Mouse (Mus musculus): Measurements from ENCODE around the gene Riiad1. TPM values are rescaled to one million over a fixed set of nuclear protein-coding genes. Genes with fewer than 3 reads are reported as not detected.

Riiad1 gene
- polyA plus RNA-seq, 1 experiment from 2014 or later, result 2.3 TPM

- Histone ChIP-seq H3K36me3 (no peaks in the 10 kb centered on the region), H3K9me3 (replicated peaks) (no peaks in the 10 kb centered on the region), H3K9ac (no peak overlapping the region), H3K27me3 (peaks cover 7% of the 10 kb centered on the region; the same call in 1 of the 2 replicates), H3K4me2 (peak overlapping the region; percentile 55), H3K27ac (no peak overlapping the region), H3K4me3 (replicated peaks) (peak overlapping the region; percentile 41), H3K4me1 (no peaks in the 10 kb centered on the region)
- peak; percentile 91 for ATAC-seq (replicated peaks; ENCODE audit: low FRiP score)
- WGBS, result 1% methylated on average over 12 of the region's 12 CpGs
These were observed 23.6 kb downstream of the Riiad1 start for GRCm38 (mm10) chr3:94456529-94457000.

GRCm38 (mm10) chr3:94449377-94449776 lies 30.8 kb downstream of the Riiad1 start:
- Histone ChIP-seq H3K4me2 (no peak overlapping the region), H3K36me3 (peaks cover 57% of the 10 kb centered on the region), H3K9ac (no peak overlapping the region), H3K9me3 (replicated peaks) (no peaks in the 10 kb centered on the region), H3K4me1 (peaks cover 3% of the 10 kb centered on the region), H3K27me3 (no peaks in the 10 kb centered on the region), H3K4me3 (replicated peaks) (no peak overlapping the region), H3K27ac (no peak overlapping the region)
- no peak for ATAC-seq (replicated peaks; ENCODE audit: low FRiP score)
- 91% methylated on average over 2 of the region's 2 CpGs for WGBS

GRCm38 (mm10) chr3:94443597-94443964 lies 36.6 kb downstream of the Riiad1 start, which contains the start of gene Oaz3:
TSS of gene Oaz3 (minus strand) at chr3:94443915.
- Histone ChIP-seq H3K4me2 (peak within 1 kb of the TSS; percentile 82), H3K27ac (peak within 1 kb of the TSS; percentile 57), H3K4me1 (peaks cover 9% of the 10 kb centered on the region), H3K36me3 (peaks cover 43% of the 10 kb centered on the region), H3K9ac (peak within 1 kb of the TSS; percentile 81), H3K4me3 (replicated peaks) (peak within 1 kb of the TSS; percentile 97), H3K27me3 (peaks cover 8% of the 10 kb centered on the region; the same call in 1 of the 2 replicates), H3K9me3 (replicated peaks) (no peaks in the 10 kb centered on the region)
- ATAC-seq (replicated peaks; ENCODE audit: low FRiP score), result no peak
- under 1% methylated on average over 24 of the region's 24 CpGs for WGBS

GRCm38 (mm10) chr3:94442951-94443596 lies 37.1 kb downstream of the Riiad1 start, which contains the start of gene Mrpl9:
TSS of gene Mrpl9 (plus strand) at chr3:94443318.
- peaks cover 38% of the 10 kb centered on the region for H3K36me3 ChIP-seq
- no peaks in the 10 kb centered on the region for H3K9me3 ChIP-seq (replicated peaks)
- ATAC-seq (replicated peaks; ENCODE audit: low FRiP score), result peak; percentile 98
- under 1% methylated on average over 39 of the region's 39 CpGs for WGBS
- H3K4me1 ChIP-seq, result peaks cover 9% of the 10 kb centered on the region
- H3K27ac ChIP-seq, result peak within 1 kb of the TSS; percentile 57
- peak within 1 kb of the TSS; percentile 82 for H3K4me2 ChIP-seq
- peak within 1 kb of the TSS; percentile 97 for H3K4me3 ChIP-seq (replicated peaks)
- peak within 1 kb of the TSS; percentile 81 for H3K9ac ChIP-seq
- H3K27me3 ChIP-seq, result peaks cover 8% of the 10 kb centered on the region; the same call in 1 of the 2 replicates

- no peak for ATAC-seq (replicated peaks; ENCODE audit: low FRiP score)
- H3K9me3 ChIP-seq (replicated peaks), result no peaks in the 10 kb centered on the region
- no peak overlapping the region for H3K27ac ChIP-seq
- no peak overlapping the region for H3K9ac ChIP-seq
- peaks cover 9% of the 10 kb centered on the region for H3K4me1 ChIP-seq
- no peak overlapping the region for H3K4me2 ChIP-seq
- H3K4me3 ChIP-seq (replicated peaks), result no peak overlapping the region
- H3K36me3 ChIP-seq, result peaks cover 19% of the 10 kb centered on the region
- H3K27me3 ChIP-seq, result peaks cover 8% of the 10 kb centered on the region; the same call in 1 of the 2 replicates
- 43% methylated on average over 3 of the region's 3 CpGs for WGBS
These were observed 39.0 kb downstream of the Riiad1 start for GRCm38 (mm10) chr3:94441182-94441581.

- Histone ChIP-seq H3K27me3 (peaks cover 8% of the 10 kb centered on the region; the same call in 1 of the 2 replicates), H3K4me2 (no peak overlapping the region), H3K36me3 (no peaks in the 10 kb centered on the region), H3K9me3 (replicated peaks) (no peaks in the 10 kb centered on the region), H3K4me1 (no peaks in the 10 kb centered on the region), H3K9ac (no peak overlapping the region), H3K27ac (no peak overlapping the region), H3K4me3 (replicated peaks) (no peak overlapping the region)
- 81% methylated on average over 9 of the region's 9 CpGs for WGBS
- ATAC-seq (replicated peaks; ENCODE audit: low FRiP score), result no peak
These were observed 43.7 kb downstream of the Riiad1 start for GRCm38 (mm10) chr3:94436420-94436819.

GRCm38 (mm10) chr3:94434305-94434704 lies 45.8 kb downstream of the Riiad1 start:
- peaks cover 3% of the 10 kb centered on the region; the same call in 1 of the 2 replicates for H3K27me3 ChIP-seq
- no peak for ATAC-seq (replicated peaks; ENCODE audit: low FRiP score)
- WGBS, result 92% methylated on average over 2 of the region's 2 CpGs
- no peaks in the 10 kb centered on the region for H3K36me3 ChIP-seq
- H3K9me3 ChIP-seq (replicated peaks), result no peaks in the 10 kb centered on the region
- no peaks in the 10 kb centered on the region for H3K4me1 ChIP-seq
- no peak overlapping the region for H3K27ac ChIP-seq
- no peak overlapping the region for H3K9ac ChIP-seq
- H3K4me3 ChIP-seq (replicated peaks), result no peak overlapping the region
- no peak overlapping the region for H3K4me2 ChIP-seq

GRCm38 (mm10) chr3:94430980-94431379 lies 49.2 kb downstream of the Riiad1 start:
- no peak for ATAC-seq (replicated peaks; ENCODE audit: low FRiP score)
- WGBS, result 73% methylated on average over 2 of the region's 2 CpGs
- Histone ChIP-seq H3K4me2 (no peak overlapping the region), H3K9me3 (replicated peaks) (no peaks in the 10 kb centered on the region), H3K36me3 (no peaks in the 10 kb centered on the region), H3K4me3 (replicated peaks) (no peak overlapping the region), H3K27me3 (no peaks in the 10 kb centered on the region), H3K9ac (no peak overlapping the region), H3K27ac (no peak overlapping the region), H3K4me1 (no peaks in the 10 kb centered on the region)

Other genes starting within 250 kb of the Riiad1 start
- not detected in 2 replicates for gene Gm4778, start 216.3 kb downstream of the Riiad1 start, polyA plus RNA-seq (2015; fragmentation: Nextera tagmentation; extraction: Ambion mirVana)
- gene Them4, start 170.3 kb downstream of the Riiad1 start, polyA plus RNA-seq (2015; fragmentation: Nextera tagmentation; extraction: Ambion mirVana), result 11.9 and 12.2 TPM in 2 replicates
- 1.3 TPM in 1 of 2 replicates, not detected in the other for gene Them5, start 138.2 kb downstream of the Riiad1 start, polyA plus RNA-seq (2015; fragmentation: Nextera tagmentation; extraction: Ambion mirVana)
- gene C2cd4d, start 117.9 kb downstream of the Riiad1 start, polyA plus RNA-seq (2015; fragmentation: Nextera tagmentation; extraction: Ambion mirVana), result 0.40 and 0.59 TPM in 2 replicates
- 8.6 and 9.6 TPM in 2 replicates for gene Rorc, start 107.5 kb downstream of the Riiad1 start, polyA plus RNA-seq (2015; fragmentation: Nextera tagmentation; extraction: Ambion mirVana)
- 0.17 and 0.32 TPM in 2 replicates for gene Lingo4, start 81.8 kb downstream of the Riiad1 start, polyA plus RNA-seq (2015; fragmentation: Nextera tagmentation; extraction: Ambion mirVana)
- 12.0 and 15.5 TPM in 2 replicates for gene Tdrkh, start 67.1 kb downstream of the Riiad1 start, polyA plus RNA-seq (2015; fragmentation: Nextera tagmentation; extraction: Ambion mirVana)
- 68.4 and 70.4 TPM in 2 replicates for gene Mrpl9, start 37.0 kb downstream of the Riiad1 start, polyA plus RNA-seq (2015; fragmentation: Nextera tagmentation; extraction: Ambion mirVana)
- gene Oaz3, start 36.4 kb downstream of the Riiad1 start, polyA plus RNA-seq (2015; fragmentation: Nextera tagmentation; extraction: Ambion mirVana), result 0.45 and 0.84 TPM in 2 replicates
- 2.5 and 5.5 TPM in 2 replicates for gene Celf3, start 2.0 kb downstream of the Riiad1 start, polyA plus RNA-seq (2015; fragmentation: Nextera tagmentation; extraction: Ambion mirVana)
- 47.2 and 50.9 TPM in 2 replicates for gene Snx27, start 102.4 kb upstream of the Riiad1 start, polyA plus RNA-seq (2015; fragmentation: Nextera tagmentation; extraction: Ambion mirVana)
- gene Gm10972, start 162.8 kb upstream of the Riiad1 start, polyA plus RNA-seq (2015; fragmentation: Nextera tagmentation; extraction: Ambion mirVana), result not detected in 2 replicates
- 6.7 and 7.1 TPM in 2 replicates for gene Tuft1, start 178.5 kb upstream of the Riiad1 start, polyA plus RNA-seq (2015; fragmentation: Nextera tagmentation; extraction: Ambion mirVana)
- gene Selenbp2, start 213.2 kb upstream of the Riiad1 start, polyA plus RNA-seq (2015; fragmentation: Nextera tagmentation; extraction: Ambion mirVana), result 2.7 and 3.2 TPM in 2 replicates